Mouse (Mus musculus): ENCODE data around the gene Ikbke. TPM values are rescaled to one million over a fixed set of nuclear protein-coding genes. Genes with fewer than 3 reads are reported as not detected.

The Ikbke gene
- total RNA-seq, 2 experiments from 2014 or later: 1.4 to 1.7 TPM

DNA sequence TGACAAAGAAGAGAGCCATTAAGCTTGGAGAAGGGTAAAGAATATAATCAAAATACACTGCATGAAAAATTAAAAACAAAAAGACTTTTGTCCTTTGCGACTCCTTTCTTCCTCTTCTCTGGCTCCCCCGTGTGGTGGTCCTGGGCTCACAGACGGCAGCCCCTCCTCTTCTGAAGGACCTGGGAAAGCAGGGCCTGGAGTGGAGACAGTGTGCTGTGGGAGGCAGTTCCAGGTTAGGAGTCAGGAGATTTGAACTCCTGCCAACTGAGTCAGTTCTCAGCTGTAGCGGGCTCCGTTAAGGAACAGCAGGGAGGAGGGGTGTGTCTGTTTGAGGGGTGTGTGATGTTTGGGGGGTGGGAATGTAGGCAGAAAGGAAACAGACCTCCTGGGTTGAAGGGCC lies 71.9 kb downstream of the Ikbke start:
- intact Hi-C loops (cut with DNase I): loop anchor here (5.0 kb wide), 1 partner anchor 40 kb away; the partner anchor contains the start of gene Rassf5
- DNase-seq (ENCODE audit: low spot score): no peak

GRCm38 (mm10) chr1:131206342-131206741 lies 73.1 kb downstream of the Ikbke start:
- no peak for DNase-seq (ENCODE audit: low spot score)
- intact Hi-C loops (cut with DNase I): loop anchor here (5.0 kb wide), 1 partner anchor 41 kb away; the partner anchor contains the start of gene Rassf5

- DNase-seq (ENCODE audit: low spot score): no peak
- intact Hi-C loops (cut with DNase I): no loop called here
These were observed 74.9 kb downstream of the Ikbke start for GRCm38 (mm10) chr1:131204461-131204860.

Other genes with a start within 250 kb of the Ikbke start
- 100 to 1,000 TPM; 264 to 283 TPM for gene Mapkapk2, start 181.8 kb downstream of the Ikbke start, total RNA-seq (2021)
- under 1 TPM; 0.25 to 0.29 TPM for gene Dyrk3, start 141.3 kb downstream of the Ikbke start, total RNA-seq (2021)
- 10 to 100 TPM; 36.5 to 36.6 TPM for gene Eif2d, start 126.4 kb downstream of the Ikbke start, total RNA-seq (2021)
- 1 to 10 TPM; 1.6 to 2.3 TPM for gene Rassf5, start 34.3 kb downstream of the Ikbke start, total RNA-seq (2021)
- 10 to 100 TPM; 22.8 to 24.3 TPM for gene Srgap2, start 247.7 kb upstream of the Ikbke start, total RNA-seq (2021)
- gene Fam72a, start 248.3 kb upstream of the Ikbke start, total RNA-seq (2021): under 1 TPM; 0.73 to 0.88 TPM